Mouse (Mus musculus) bone marrow, adult 2 months (tissue): ENCODE data around the gene Tcf23. TPM values are rescaled to one million over a fixed set of nuclear protein-coding genes. Genes with fewer than 3 reads are reported as not detected.

ENCODE experiments used
- H3K27ac ChIP-seq: fragments of 200-500 bp; 2 replicates; pipeline ENCODE4 v1.5.1; 2012; ENCODE audit warnings: low read depth, mild to moderate bottlenecking, control low read depth, inconsistent platforms, low read length; ENCODE audit not compliant: control insufficient read depth, poor library complexity, insufficient read depth
- H3K4me1 ChIP-seq: fragments of 200-500 bp; 2 replicates; pipeline ENCODE4 v1.6.1; 2011; ENCODE audit warnings: low read length; ENCODE audit not compliant: control insufficient read depth, insufficient read depth
- H3K4me3 ChIP-seq: fragments of 200-500 bp; replicated peaks from 2 replicates; pipeline ENCODE3; 2011; ENCODE audit warnings: mild to moderate bottlenecking, low read depth, low read length, control low read depth; ENCODE audit not compliant: control insufficient read depth
- CTCF ChIP-seq: fragments of 200-500 bp; IDR thresholded peaks from 2 replicates; pipeline ENCODE4 v1.5.1; 2011; ENCODE audit warnings: low read length, control low read depth; ENCODE audit not compliant: control insufficient read depth, insufficient read depth
- POLR2A ChIP-seq: fragments of 200-500 bp; IDR thresholded peaks from 2 replicates; pipeline ENCODE4 v1.6.1; 2011; ENCODE audit warnings: low read depth, mild to moderate bottlenecking, control low read depth, low read length, borderline replicate concordance; ENCODE audit not compliant: control insufficient read depth
- WGBS: fragments of 180-500 bp; shearing (Covaris S2); methylation state at CpG from one replicate; pipeline ENCODE4 v1.1.7; 2018; 5-methylcytosine and 5-hydroxymethylcytosine counted together
- polyA plus RNA-seq: library from polyadenylated mRNA; stranded (reverse); fragments of >200 nt; gene quantifications from 2 replicates; pipeline ENCODE4 v1.2.4, GENCODE M21; 2011; ENCODE audit warnings: low replicate concordance; ENCODE audit not compliant: missing spikeins, insufficient read depth, insufficient read length

Tcf23 gene
- polyA plus RNA-seq, 1 experiment, result not detected

DNA sequence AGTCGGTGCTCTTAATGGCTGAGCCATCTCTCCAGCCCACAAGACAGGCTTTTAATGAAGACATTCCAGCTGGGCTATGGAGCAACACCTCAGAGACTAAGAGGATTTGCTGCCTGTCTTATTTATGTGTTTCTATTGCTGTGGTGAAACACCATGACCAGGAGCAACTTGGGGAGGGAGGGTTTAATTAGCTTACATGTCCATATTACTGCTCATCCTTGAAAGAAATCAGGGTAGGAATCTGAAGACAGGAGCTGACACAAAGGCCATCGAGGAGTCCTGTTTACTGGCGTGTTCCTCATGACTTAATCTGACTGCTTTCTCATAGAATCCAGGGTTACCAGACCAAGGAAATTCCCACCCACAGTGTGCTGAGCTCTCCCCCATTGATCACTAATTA, 4.5 kb upstream of the Tcf23 start:
- WGBS, result 89% methylated on average over 3 of the region's 3 CpGs
- TF ChIP-seq POLR2A, result no peak
- no peak for TF ChIP-seq CTCF
- Histone ChIP-seq H3K4me3 (no peak overlapping the region), H3K4me1 (peaks cover 1% of the 10 kb centered on the region; the same call in 1 of the 2 replicates), H3K27ac (no peak overlapping the region)

DNA sequence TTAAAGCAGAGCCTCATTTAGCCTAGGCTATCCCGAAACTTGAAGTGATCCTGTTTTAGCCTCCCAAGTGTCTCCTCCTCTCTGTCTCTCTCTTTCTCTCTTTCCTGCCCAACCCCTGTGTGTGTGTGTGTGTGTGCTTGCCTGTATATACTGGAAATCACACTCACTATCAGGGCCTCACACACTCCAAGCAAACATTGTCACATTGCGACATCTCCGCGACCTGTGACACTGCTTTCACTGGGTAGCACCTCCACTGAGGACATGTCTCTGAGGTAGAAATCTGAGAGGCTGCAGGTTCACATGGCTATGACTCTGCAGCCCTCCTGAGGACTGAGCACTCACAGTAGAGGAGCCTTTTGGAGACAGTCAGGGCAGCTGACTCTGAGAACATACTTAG, 2.3 kb upstream of the Tcf23 start:
- Histone ChIP-seq H3K4me1 (peaks cover 1% of the 10 kb centered on the region; the same call in 1 of the 2 replicates), H3K27ac (no peak overlapping the region), H3K4me3 (no peak overlapping the region)
- WGBS, result 73% methylated on average over 4 of the region's 4 CpGs
- no peak for TF ChIP-seq POLR2A
- no peak for TF ChIP-seq CTCF

DNA sequence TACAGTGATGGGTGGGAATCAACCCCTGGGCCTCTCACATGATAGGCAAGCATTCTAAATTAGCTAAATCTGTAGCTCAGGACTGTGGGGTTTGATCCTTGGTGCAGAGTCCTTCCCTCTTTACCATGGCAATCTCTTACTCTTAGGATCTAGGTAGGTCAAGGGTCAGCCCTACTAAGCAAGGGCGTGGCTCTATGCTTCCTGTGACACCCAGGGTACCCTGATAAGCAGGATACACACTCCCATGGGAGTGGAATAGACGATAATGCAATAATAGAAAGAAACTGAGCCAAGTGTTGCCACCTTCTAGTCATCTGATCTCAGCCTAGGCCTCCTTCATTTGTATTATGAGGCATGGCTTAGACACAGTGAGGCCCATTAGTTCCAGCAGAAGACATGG, 978 bp downstream of the Tcf23 start:
- TF ChIP-seq CTCF (no peak), POLR2A (no peak)
- no peak overlapping the region for H3K27ac ChIP-seq
- H3K4me1 ChIP-seq, result no peaks in the 10 kb centered on the region; the same call in 1 of the 2 replicates
- no peak overlapping the region for H3K4me3 ChIP-seq
- WGBS, result 50% methylated on average over 2 of the region's 2 CpGs

DNA sequence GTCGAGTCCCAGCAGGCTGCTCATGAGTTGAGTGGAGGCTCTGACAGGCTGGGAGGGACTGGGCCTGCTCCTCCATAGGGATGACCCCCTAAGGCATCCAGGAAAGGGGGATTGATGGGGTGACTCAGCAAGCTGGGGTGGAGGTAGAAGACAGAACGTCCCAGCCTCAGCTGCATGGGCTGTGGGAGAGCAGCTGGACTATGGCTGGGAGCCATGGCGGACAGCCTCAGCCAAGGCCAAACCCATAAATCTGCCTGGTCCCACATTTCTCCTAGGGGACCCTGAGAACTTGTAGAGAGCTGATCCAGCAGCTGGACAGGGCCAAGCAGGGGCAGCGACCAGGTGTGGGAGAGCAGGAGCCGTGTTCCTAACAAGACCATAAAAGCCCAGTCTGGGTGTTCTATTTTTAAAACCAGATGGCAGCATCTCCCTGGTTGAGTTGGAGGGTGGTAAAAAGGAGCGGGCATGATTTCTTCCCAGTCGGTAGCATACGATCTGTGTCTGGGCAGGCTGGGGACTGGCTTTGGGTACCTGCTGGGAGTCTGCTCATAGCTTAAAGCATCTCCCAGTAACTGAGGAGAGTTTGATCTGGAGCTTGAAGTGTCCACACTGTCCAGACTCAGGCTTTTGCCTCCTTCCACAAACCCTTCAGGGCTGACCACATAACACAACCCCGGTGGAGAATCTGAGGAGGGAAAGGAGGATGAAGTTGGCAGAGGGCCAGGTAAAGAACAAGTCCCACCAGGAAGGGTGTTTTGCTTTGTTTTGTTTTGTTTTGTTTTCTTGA, 6.6 kb downstream of the Tcf23 start:
- WGBS, result 73% methylated on average over 9 of the region's 9 CpGs
- TF ChIP-seq POLR2A, result no peak

DNA sequence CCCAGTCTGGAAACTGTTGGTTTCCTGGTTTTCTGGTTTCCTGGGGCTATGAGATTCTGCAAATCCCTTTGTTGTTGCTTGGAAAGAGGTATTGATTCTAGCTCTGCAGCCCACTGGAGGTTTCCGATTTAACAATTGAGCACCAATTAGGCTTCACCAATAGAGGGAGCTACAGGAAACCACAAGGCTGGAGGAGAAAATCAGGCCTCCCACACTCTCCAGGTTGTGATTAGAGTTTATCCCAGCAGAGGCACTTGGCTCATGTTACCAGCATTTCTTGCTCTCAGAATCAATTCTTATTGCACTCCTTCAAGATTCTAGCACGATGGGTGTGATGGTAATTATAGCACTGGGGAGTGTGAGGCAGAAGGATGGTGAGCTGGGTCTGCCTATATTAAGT, 13.9 kb downstream of the Tcf23 start:
- Histone ChIP-seq H3K27ac (no peak overlapping the region), H3K4me3 (no peak overlapping the region), H3K4me1 (no peaks in the 10 kb centered on the region)
- 32% methylated on average over 2 of the region's 2 CpGs for WGBS
- no peak for TF ChIP-seq CTCF

More for the DNA sequence above, 6.6 kb downstream of the Tcf23 start:
- no peak overlapping the region for H3K4me3 ChIP-seq
- no peaks in the 10 kb centered on the region for H3K4me1 ChIP-seq
- H3K27ac ChIP-seq, result no peak overlapping the region

DNA sequence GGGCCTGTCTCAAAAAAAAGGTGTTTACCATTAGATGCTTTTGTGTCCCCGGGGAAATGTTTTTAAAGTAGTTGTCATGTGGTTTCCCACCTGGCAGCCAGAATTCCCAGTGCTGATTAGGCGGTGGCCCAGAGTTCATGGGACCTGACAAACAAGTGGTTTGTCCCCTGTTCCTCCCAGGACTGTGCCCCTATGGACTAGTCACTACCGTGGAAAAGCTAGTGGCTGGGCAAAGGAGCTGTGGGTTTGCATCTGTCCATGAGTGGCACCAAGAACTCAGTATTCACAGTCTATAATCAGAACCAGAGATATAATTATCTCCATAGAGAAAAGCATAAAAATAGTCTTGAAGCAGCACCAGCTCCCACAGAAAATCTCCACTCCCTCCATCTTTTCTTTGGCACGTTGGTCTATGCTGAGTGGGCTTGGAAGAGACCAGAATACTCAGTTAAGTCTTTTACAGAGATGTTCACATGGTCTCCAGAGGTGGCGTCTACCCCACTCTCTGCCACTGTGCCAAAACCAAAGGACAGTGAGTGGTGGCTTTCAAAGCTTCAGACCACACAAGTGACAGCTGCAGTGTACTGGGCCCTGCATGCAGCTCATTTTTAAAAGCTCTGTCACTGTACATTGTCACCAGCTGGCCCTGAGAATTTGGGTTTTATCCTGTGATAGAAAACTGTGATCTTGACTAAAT, 24.7 kb downstream of the Tcf23 start:
- Histone ChIP-seq H3K27ac (no peak overlapping the region), H3K4me3 (no peak overlapping the region), H3K4me1 (no peaks in the 10 kb centered on the region)
- TF ChIP-seq CTCF, result no peak
- TF ChIP-seq POLR2A, result no peak
- 76% methylated on average over 5 of the region's 5 CpGs for WGBS

DNA sequence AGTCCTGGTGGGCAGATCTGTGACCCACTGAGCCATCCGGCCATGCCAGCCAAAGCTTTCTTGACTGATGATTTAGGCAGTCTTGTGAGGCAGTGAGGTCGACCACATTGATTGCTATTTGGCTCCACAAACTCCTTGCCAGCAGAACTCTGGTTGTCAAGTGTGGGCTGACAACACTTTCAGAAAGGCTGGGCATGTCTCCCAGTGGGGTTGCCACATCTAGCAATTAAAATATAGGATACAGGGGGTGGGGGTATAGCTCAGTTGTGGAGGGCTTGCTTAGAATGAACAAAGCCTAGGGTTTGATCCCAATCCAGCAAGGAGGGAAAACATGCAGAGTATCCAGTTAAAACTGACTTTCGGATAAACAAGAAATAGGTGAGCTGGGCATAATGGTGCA, 25.6 kb downstream of the Tcf23 start:
- no peaks in the 10 kb centered on the region for H3K4me1 ChIP-seq
- TF ChIP-seq POLR2A, result no peak
- no peak for TF ChIP-seq CTCF
- no peak overlapping the region for H3K4me3 ChIP-seq
- no peak overlapping the region for H3K27ac ChIP-seq
- 62% methylated on average over 3 of the region's 3 CpGs for WGBS

DNA sequence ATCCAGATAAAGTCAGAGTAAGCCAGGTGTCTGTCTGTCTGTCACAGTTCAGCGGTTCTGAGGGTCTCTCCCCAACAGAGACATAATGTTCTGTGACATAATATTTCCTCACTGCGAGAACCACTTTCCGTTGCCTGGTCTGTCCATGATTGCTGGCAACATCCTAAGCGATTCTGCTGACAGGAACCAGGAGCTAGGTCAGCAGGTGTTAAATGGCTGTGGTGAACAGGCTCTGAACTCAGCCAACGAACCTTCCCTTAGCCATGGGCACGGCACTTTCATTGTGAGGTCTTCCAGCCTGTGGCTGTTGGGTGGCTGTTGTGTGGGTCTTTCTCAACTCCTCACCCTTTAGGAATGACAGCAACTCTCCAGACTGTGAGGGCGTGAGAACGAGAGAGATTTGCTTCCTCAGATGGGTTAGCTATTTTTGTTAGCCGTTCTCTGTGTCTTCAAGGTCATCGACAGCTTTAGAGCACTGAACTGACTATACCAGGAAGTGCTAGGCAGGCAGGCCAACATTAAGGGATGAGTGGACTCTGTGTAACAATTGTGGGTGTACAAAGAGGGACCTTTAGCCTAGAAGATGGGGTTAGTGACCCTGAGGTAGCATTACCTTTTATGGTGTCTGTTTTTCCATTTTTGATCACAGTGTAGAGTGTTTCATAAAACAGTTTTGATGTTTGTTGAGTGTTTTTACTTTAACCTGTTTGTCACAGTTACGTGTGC, 26.6 kb downstream of the Tcf23 start:
- Histone ChIP-seq H3K27ac (no peak overlapping the region), H3K4me1 (no peaks in the 10 kb centered on the region), H3K4me3 (no peak overlapping the region)
- WGBS, result 71% methylated on average over 11 of the region's 11 CpGs
- TF ChIP-seq POLR2A (no peak), CTCF (no peak)

DNA sequence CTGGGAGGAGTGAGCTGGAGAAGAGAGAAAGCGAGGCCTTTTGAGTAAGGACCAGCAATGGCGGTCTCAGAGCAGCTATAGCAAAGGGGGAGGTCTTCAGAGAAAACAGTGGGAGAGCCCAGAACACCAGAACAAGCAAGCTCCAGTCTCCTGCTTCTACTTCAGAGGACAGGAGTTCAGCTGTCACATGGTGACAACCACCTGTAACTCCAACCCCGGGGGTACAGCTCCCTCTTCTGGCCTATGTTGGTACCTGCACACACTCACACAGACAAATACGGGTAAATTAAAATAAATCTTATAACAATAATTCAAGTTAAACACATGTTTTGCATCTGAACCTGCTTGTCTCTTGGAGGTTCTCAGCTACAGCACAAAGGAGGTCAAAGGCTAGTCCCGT, 29.8 kb downstream of the Tcf23 start:
- TF ChIP-seq CTCF (peak; percentile 81), POLR2A (no peak)
- Histone ChIP-seq H3K4me1 (no peaks in the 10 kb centered on the region), H3K4me3 (no peak overlapping the region), H3K27ac (no peak overlapping the region)
- WGBS, result 26% methylated on average over 5 of the region's 5 CpGs
